Mouse (Mus musculus) CH12.LX (cell line): Measurements from ENCODE around the gene Anxa4.

Source experiments
- CTCF ChIP-seq, 2 experiments: IDR thresholded peaks in 1 of 2; conservative IDR thresholded peaks in 1 of 2; 2 replicates each; pipeline ENCODE4 v1.5.1; 2011 to 2012; ENCODE audit warnings: low read depth in 2 of 2, low read length in 2 of 2, improper control_type of control experiment in 1 of 2, inconsistent platforms in 1 of 2, mild to moderate bottlenecking in 1 of 2, moderate library complexity in 1 of 2
- EP300 ChIP-seq: IDR thresholded peaks from 2 replicates; pipeline ENCODE4 v1.6.1; 2011; ENCODE audit warnings: low read length, improper control_type of control experiment
- IRF4 ChIP-seq: IDR thresholded peaks from 2 replicates; pipeline ENCODE4 v1.6.1; 2014; ENCODE audit warnings: low read depth, mild to moderate bottlenecking, inconsistent platforms, low read length, improper control_type of control experiment
- MAX ChIP-seq: IDR thresholded peaks from 2 replicates; pipeline ENCODE4 v1.6.1; 2011; ENCODE audit warnings: low read length, improper control_type of control experiment
- NELFE ChIP-seq: IDR thresholded peaks from 2 replicates; pipeline ENCODE4 v1.6.1; 2011; ENCODE audit warnings: low read depth, low read length, improper control_type of control experiment
- NRF1 ChIP-seq: IDR thresholded peaks from 2 replicates; pipeline ENCODE4 v1.6.1; 2014; ENCODE audit warnings: low read depth, mild to moderate bottlenecking, inconsistent platforms, low read length, improper control_type of control experiment, moderate library complexity
- PAX5 ChIP-seq: IDR thresholded peaks from 2 replicates; pipeline ENCODE4 v1.6.1; 2012; ENCODE audit warnings: low read length, inconsistent platforms, mixed read lengths
- POLR2A ChIP-seq: IDR thresholded peaks from 2 replicates; pipeline ENCODE4 v1.6.1; 2011; ENCODE audit warnings: low read depth, mild to moderate bottlenecking, improper control_type of control experiment, low read length
- POLR2AphosphoS2 ChIP-seq: IDR thresholded peaks from 2 replicates; pipeline ENCODE4 v1.6.1; 2011; ENCODE audit warnings: low read depth, low read length, improper control_type of control experiment
- RCOR1 ChIP-seq: conservative IDR thresholded peaks from 2 replicates; pipeline ENCODE4 v1.6.1; 2012; ENCODE audit warnings: low read depth, mild to moderate bottlenecking, inconsistent platforms, low read length, improper control_type of control experiment
- SMC3 ChIP-seq: IDR thresholded peaks from 2 replicates; pipeline ENCODE4 v1.6.1; 2011; ENCODE audit warnings: low read depth, low read length, improper control_type of control experiment
- TCF12 ChIP-seq: IDR thresholded peaks from 2 replicates; pipeline ENCODE4 v1.6.1; 2014; ENCODE audit warnings: low read depth, mild to moderate bottlenecking, inconsistent platforms, low read length, improper control_type of control experiment
- USF1 ChIP-seq: IDR thresholded peaks from 2 replicates; pipeline ENCODE4 v1.6.1; 2014; ENCODE audit warnings: low read depth, mild to moderate bottlenecking, inconsistent platforms, low read length, improper control_type of control experiment
- ZMIZ1 ChIP-seq: IDR thresholded peaks from 2 replicates; pipeline ENCODE4 v1.6.1; 2012; ENCODE audit warnings: low read depth, mild to moderate bottlenecking, inconsistent platforms, low read length, improper control_type of control experiment

DNA sequence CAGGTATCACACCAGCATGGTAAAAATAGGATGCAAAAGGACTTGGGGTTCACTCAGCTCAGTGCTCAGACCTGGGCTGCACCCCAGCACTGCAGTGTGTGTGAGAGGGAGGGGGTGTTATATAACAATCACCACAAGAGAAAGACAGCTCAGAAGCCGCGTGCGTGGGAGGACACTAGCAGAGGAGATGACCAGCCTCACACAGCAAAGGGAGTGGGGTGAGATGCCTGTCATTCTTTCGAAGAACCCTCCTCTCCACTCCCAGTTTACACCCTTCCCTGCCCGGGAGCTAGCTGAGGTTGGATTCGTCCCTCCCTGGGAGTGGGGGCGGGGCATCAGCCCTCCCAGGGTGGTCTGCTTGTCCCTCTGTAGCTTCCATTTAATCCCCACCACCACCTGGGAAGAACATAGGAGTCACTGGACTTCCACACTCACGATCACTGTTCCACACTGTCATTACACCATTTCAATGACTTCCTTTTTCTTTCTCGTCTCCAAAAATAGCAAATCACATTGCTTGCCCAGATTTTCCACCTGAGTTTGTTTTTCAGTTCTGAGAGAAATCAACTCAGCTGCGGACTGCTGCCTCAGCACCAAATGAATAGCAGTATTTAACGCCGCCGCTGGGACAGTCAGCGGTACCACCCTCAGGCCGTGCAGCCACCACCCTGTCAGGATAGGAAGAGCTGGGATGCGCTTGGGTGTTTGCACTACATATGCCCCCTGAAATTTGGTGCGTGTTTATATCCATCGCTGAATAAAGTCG is 29.1 kb upstream of the Anxa4 start:
- no peak for TF ChIP-seq POLR2A
- TF ChIP-seq SMC3: no peak
- no peak for TF ChIP-seq CTCF (conservative IDR thresholded peaks at IDR 0.05 in 1 of 2, IDR thresholded peaks at IDR 0.05 in 1 of 2; ENCODE audit: low read depth in 2 of 2, low read length in 2 of 2)
- TF ChIP-seq NRF1: no peak
- no peak for TF ChIP-seq TCF12
- no peak for TF ChIP-seq NELFE
- no peak for TF ChIP-seq PAX5
- no peak for TF ChIP-seq POLR2AphosphoS2
- no peak for TF ChIP-seq RCOR1
- TF ChIP-seq IRF4: no peak
- no peak for TF ChIP-seq MAX
- TF ChIP-seq ZMIZ1: no peak
- no peak for TF ChIP-seq USF1
- TF ChIP-seq EP300: no peak
